ENCODE assay signal across 29 mouse cellular contexts in the genomic region with DNA sequence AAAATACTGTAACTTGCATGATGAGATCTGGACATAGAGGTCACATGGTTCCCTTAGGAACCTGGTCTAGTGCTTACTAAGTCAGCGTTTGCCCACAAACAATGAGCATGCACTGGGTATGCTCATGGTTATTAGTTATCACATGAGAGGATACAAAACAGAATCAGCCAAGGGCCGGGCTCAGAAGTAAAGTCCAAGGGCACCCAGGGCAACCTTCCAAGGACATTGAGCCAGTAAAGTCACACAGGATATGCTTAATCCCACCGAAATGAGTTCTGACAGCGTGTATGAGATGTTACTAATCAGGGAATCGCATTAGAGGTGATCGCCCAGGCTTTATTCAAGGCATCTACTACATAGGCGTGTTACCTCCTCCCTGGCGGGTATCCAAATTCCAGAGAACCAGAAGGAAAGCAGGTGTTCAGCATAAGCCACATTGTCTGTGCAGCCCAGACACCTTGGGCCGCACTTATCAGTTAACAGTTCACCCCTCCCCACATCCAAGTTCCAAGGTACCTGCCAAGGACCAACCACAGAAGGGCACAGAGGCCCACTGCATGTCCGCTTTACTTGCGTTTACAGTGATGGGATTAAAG.
DNase-seq lines count a peak whose midpoint lies in the region; ATAC-seq and TF ChIP-seq lines count a peak whose summit lies in the region.
"Had no signal": no experiment of that assay in that cellular context is flagged by ENCODE, and none has a peak within 500 bp of the region (broad histone marks: within the 10 kb centered on the region; RNA-seq: fewer than 3 reads in every experiment).

No protein-coding gene starts in this region.

- H3K9ac ChIP-seq in stomach, embryonic 16.5 days (ENCODE audit: low read length): no peak overlapping the region
- no peak overlapping the region for H3K9ac ChIP-seq in stomach, postnatal 0 days (ENCODE audit: low read length)
- no peak overlapping the region for H3K9ac ChIP-seq in intestine, postnatal 0 days (ENCODE audit: low read depth, low read length)
- H3K9ac ChIP-seq: embryonic facial prominence, embryonic 13.5 days; hindbrain, embryonic 12.5 days; limb, embryonic 15.5 days; liver, embryonic 13.5 days; midbrain, embryonic 13.5 days had no signal

- no peak overlapping the region for H3K4me2 ChIP-seq in stomach, embryonic 16.5 days (ENCODE audit: low read depth, low read length)
- H3K4me2 ChIP-seq in stomach, postnatal 0 days (replicated peaks; ENCODE audit: low read depth): no peak overlapping the region
- no peak overlapping the region for H3K4me2 ChIP-seq in intestine, postnatal 0 days (replicated peaks; ENCODE audit: low read depth)
- H3K4me2 ChIP-seq: embryonic facial prominence, embryonic 13.5 days; heart, embryonic 11.5 days; hindbrain, embryonic 12.5 days; limb, embryonic 15.5 days; liver, embryonic 13.5 days; midbrain, embryonic 13.5 days had no signal

- peak; percentile 48 to 56 for DNase-seq in cerebellum, postnatal 10 days
- no peak for DNase-seq in cerebellum, adult 11 months
- DNase-seq in stomach, postnatal 0 days (ENCODE audit: low spot score): no peak
- no peak for DNase-seq in left cerebral cortex, adult 9 months (ENCODE audit: low spot score in 2 of 2)
- no peak for DNase-seq in kidney, postnatal 36 days
- DNase-seq: cerebellum, adult 2 months; cerebellum, postnatal 36 days; embryo, embryonic 11 days; heart, postnatal 36 days; kidney, adult 11 months; kidney, postnatal 4 days; liver, embryonic 13.5 days; lung, adult 18-20 months; lung, postnatal 4 days; thymus, adult 18-20 months; thymus, postnatal 36 days had no signal

- H3K4me1 ChIP-seq in stomach, embryonic 16.5 days (ENCODE audit: control insufficient read depth, insufficient read depth, low read length): peaks cover 7% of the 10 kb centered on the region; the same call in 1 of the 2 replicates
- no peaks in the 10 kb centered on the region for H3K4me1 ChIP-seq in stomach, postnatal 0 days (replicated peaks; ENCODE audit: control insufficient read depth, insufficient read depth)
- peaks cover 13% of the 10 kb centered on the region; the same call in 1 of the 2 replicates for H3K4me1 ChIP-seq in intestine, postnatal 0 days (replicated peaks; ENCODE audit: control insufficient read depth, insufficient read depth, low read length)

- no peak overlapping the region for H3K27ac ChIP-seq in stomach, embryonic 16.5 days (ENCODE audit: low read length)
- H3K27ac ChIP-seq in stomach, postnatal 0 days (replicated peaks): no peak overlapping the region
- H3K27ac ChIP-seq in intestine, postnatal 0 days (ENCODE audit: low read depth, low read length): peak overlapping the region; percentile 70
- H3K27ac ChIP-seq: embryonic facial prominence, embryonic 13.5 days; hindbrain, embryonic 12.5 days; hindbrain, postnatal 0 days; limb, embryonic 15.5 days; liver, embryonic 13.5 days; midbrain, embryonic 13.5 days had no signal

- H3K36me3 ChIP-seq in stomach, embryonic 16.5 days (ENCODE audit: control insufficient read depth, insufficient read depth, low read length): no peaks in the 10 kb centered on the region
- no peaks in the 10 kb centered on the region for H3K36me3 ChIP-seq in stomach, postnatal 0 days (ENCODE audit: control insufficient read depth, insufficient read depth, low read length)
- H3K36me3 ChIP-seq in intestine, postnatal 0 days (ENCODE audit: control insufficient read depth, insufficient read depth): no peaks in the 10 kb centered on the region
- H3K36me3 ChIP-seq: embryonic facial prominence, embryonic 13.5 days; hindbrain, embryonic 12.5 days; limb, embryonic 10.5 days; limb, embryonic 15.5 days; liver, embryonic 13.5 days; midbrain, embryonic 13.5 days had no signal

- WGBS in stomach, embryonic 16.5 days: 76% methylated on average over 11 of the region's 11 CpGs
- 66% methylated on average over 11 of the region's 11 CpGs for WGBS in stomach, postnatal 0 days
- WGBS in intestine, postnatal 0 days: 51% methylated on average over 11 of the region's 11 CpGs

- no peaks in the 10 kb centered on the region for H3K27me3 ChIP-seq in stomach, embryonic 16.5 days (ENCODE audit: control insufficient read depth, insufficient read depth, low read length)
- no peaks in the 10 kb centered on the region for H3K27me3 ChIP-seq in stomach, postnatal 0 days (ENCODE audit: control insufficient read depth, insufficient read depth, low read length)
- no peaks in the 10 kb centered on the region for H3K27me3 ChIP-seq in intestine, postnatal 0 days (replicated peaks; ENCODE audit: control insufficient read depth, insufficient read depth, low read length)
- H3K27me3 ChIP-seq: embryonic facial prominence, embryonic 13.5 days; limb, embryonic 15.5 days; liver, embryonic 13.5 days; midbrain, embryonic 13.5 days had no signal

- H3K9me3 ChIP-seq in stomach, embryonic 16.5 days (replicated peaks; ENCODE audit: control insufficient read depth, low read length): no peaks in the 10 kb centered on the region
- H3K9me3 ChIP-seq in stomach, postnatal 0 days (ENCODE audit: control insufficient read depth, low read length): no peaks in the 10 kb centered on the region
- no peaks in the 10 kb centered on the region for H3K9me3 ChIP-seq in intestine, postnatal 0 days (ENCODE audit: control insufficient read depth)
- H3K9me3 ChIP-seq: embryonic facial prominence, embryonic 13.5 days; hindbrain, embryonic 12.5 days; limb, embryonic 10.5 days; limb, embryonic 15.5 days; liver, embryonic 13.5 days; midbrain, embryonic 13.5 days had no signal

- no peak for TF ChIP-seq EP300 in stomach, postnatal 0 days (optimal IDR thresholded peaks at IDR 0.05)

- no peak for TF ChIP-seq CTCF in stomach, postnatal 0 days (IDR thresholded peaks at IDR 0.05; ENCODE audit: low read depth)
- TF ChIP-seq CTCF in intestine, postnatal 0 days (IDR thresholded peaks at IDR 0.05; ENCODE audit: low read depth): no peak

- H3K4me3 ChIP-seq in stomach, embryonic 16.5 days (replicated peaks; ENCODE audit: low read length): no peak overlapping the region
- H3K4me3 ChIP-seq in stomach, postnatal 0 days (ENCODE audit: low read depth, low read length): no peak overlapping the region
- H3K4me3 ChIP-seq in intestine, postnatal 0 days (ENCODE audit: low read depth, low read length): no peak overlapping the region
- H3K4me3 ChIP-seq: embryonic facial prominence, embryonic 13.5 days; erythroblast, embryonic 14.5 days; hindbrain, embryonic 12.5 days; limb, embryonic 10.5 days; limb, embryonic 15.5 days; liver, embryonic 13.5 days; midbrain, embryonic 13.5 days had no signal

- 0 out of 2 replicates have a peak, but pooled peaks have one; percentile 16 for ATAC-seq in stomach, embryonic 16.5 days (ENCODE audit: insufficient read depth, low FRiP score)
- no peak for ATAC-seq in stomach, postnatal 0 days (ENCODE audit: low FRiP score, low TSS enrichment)
- ATAC-seq in intestine, postnatal 0 days: no peak
- ATAC-seq: CD4-positive, CD25-positive, alpha-beta regulatory T cell, adult 4 months; forebrain, embryonic 16.5 days; hindbrain, postnatal 0 days; lung, postnatal 0 days; midbrain, embryonic 13.5 days had no signal

Comparison
In these comparisons a context has a peak if more than half of its experiments do, and no peak if none do; other contexts are left out.
1. DNase-seq: peak in cerebellum, postnatal 10 days (2 of 2); none in cerebellum, adult 11 months (single experiment), stomach, postnatal 0 days (single experiment), left cerebral cortex, adult 9 months (0 of 2) and kidney, postnatal 36 days (0 of 2).